ENCODE assay signal across 20 mouse cellular contexts in genomic region chr2:77593461-77593860, GRCm38 (mm10).
DNase-seq lines count a peak whose midpoint lies in the region; ATAC-seq and TF ChIP-seq lines count a peak whose summit lies in the region.
"Had no signal": no experiment of that assay in that cellular context is flagged by ENCODE, and none has a peak within 500 bp of the region (broad histone marks: within the 10 kb centered on the region; RNA-seq: fewer than 3 reads in every experiment).

No protein-coding gene starts in this region.

- TF ChIP-seq POLR2A in olfactory bulb, adult 2 months (IDR thresholded peaks at IDR 0.05; ENCODE audit: insufficient read depth, low read depth, low read length): no peak

- H3K27ac ChIP-seq in olfactory bulb, adult 2 months (ENCODE audit: insufficient read depth, low read depth, low read length): peak overlapping the region; percentile 51; the same call in 1 of the 2 replicates
- H3K27ac ChIP-seq: forebrain, embryonic 10.5 days; forebrain, embryonic 13.5 days; hindbrain, embryonic 10.5 days; hindbrain, embryonic 13.5 days had no signal

- ATAC-seq in activated CD4-positive, CD25-positive, alpha-beta regulatory T cell, adult 4 months: no peak
- ATAC-seq: CD4-positive, CD25-positive, alpha-beta regulatory T cell, adult 4 months; forebrain, embryonic 13.5 days; forebrain, embryonic 16.5 days; hindbrain, embryonic 16.5 days had no signal

- H3K4me3 ChIP-seq in olfactory bulb, adult 2 months (ENCODE audit: insufficient read depth, low read depth, low read length): no peak overlapping the region
- H3K4me3 ChIP-seq: forebrain, embryonic 10.5 days; forebrain, embryonic 13.5 days; hindbrain, embryonic 10.5 days; hindbrain, embryonic 13.5 days had no signal

- peak; percentile 40 for DNase-seq in heart, adult 11 months
- no peak for DNase-seq in heart, postnatal 25 days (ENCODE audit: low spot score)
- DNase-seq in ovary, adult 18-20 months (ENCODE audit: low spot score): peak; percentile 39
- DNase-seq in ovary, postnatal 10 days (ENCODE audit: low spot score): no peak
- DNase-seq: adrenal gland, adult 8-10 months; cerebellum, adult 18-20 months; cerebellum, adult 9-10 months; cerebellum, postnatal 14 days; gastrocnemius, postnatal 10 days; gastrocnemius, postnatal 36 days; heart, postnatal 36 days had no signal

- TF ChIP-seq CTCF in olfactory bulb, adult 2 months (IDR thresholded peaks at IDR 0.05; ENCODE audit: insufficient read depth, low read depth, low read length): no peak

- intact Hi-C loops in heart, postnatal 25 days (cut with DNase I): no loop called here

- H3K4me1 ChIP-seq in olfactory bulb, adult 2 months (ENCODE audit: control insufficient read depth, insufficient read depth, low read length): peaks cover 8% of the 10 kb centered on the region
- H3K4me1 ChIP-seq: forebrain, embryonic 10.5 days; hindbrain, embryonic 10.5 days had no signal

- WGBS in olfactory bulb, adult 2 months: 54% methylated on average over 7 of the region's 7 CpGs

Comparison
In these comparisons a context has a peak if more than half of its experiments do, and no peak if none do; other contexts are left out.
1. DNase-seq: peak in heart, adult 11 months (single experiment) and ovary, adult 18-20 months (single experiment); none in heart, postnatal 25 days (single experiment) and ovary, postnatal 10 days (single experiment).